Mouse (Mus musculus) frontal cortex, postnatal 25 days (tissue): ENCODE measurements around the gene Mllt6.
A peak's percentile ranks its signal among the peaks of the same experiment; 100 is the strongest.

Experiments
- DNase-seq, 2 experiments: peaks; one replicate each; pipeline ENCODE4 v3.0.0; 2022; ENCODE audit warnings: low spot score in 2 of 2

Gene Mllt6

GRCm38 (mm10) chr11:97668160-97668559, 4.9 kb downstream of the Mllt6 start:
- no peak for DNase-seq

GRCm38 (mm10) chr11:97669268-97669667, 6.1 kb downstream of the Mllt6 start:
- DNase-seq: no peak

- DNase-seq: no peak
Measured at GRCm38 (mm10) chr11:97669829-97670228, 6.6 kb downstream of the Mllt6 start.

GRCm38 (mm10) chr11:97670234-97671176, 7.3 kb downstream of the Mllt6 start:
- DNase-seq: no peak

GRCm38 (mm10) chr11:97671177-97671527, 7.9 kb downstream of the Mllt6 start:
- DNase-seq: no peak

GRCm38 (mm10) chr11:97673148-97673547, 9.9 kb downstream of the Mllt6 start:
- no peak for DNase-seq

- DNase-seq: no peak
Measured at GRCm38 (mm10) chr11:97676050-97676754, 13.0 kb downstream of the Mllt6 start.

- no peak for DNase-seq
Measured at GRCm38 (mm10) chr11:97677381-97677780, 14.2 kb downstream of the Mllt6 start.

- DNase-seq: no peak
Measured at GRCm38 (mm10) chr11:97677842-97678241, 14.6 kb downstream of the Mllt6 start.

- DNase-seq: no peak
Measured at GRCm38 (mm10) chr11:97678301-97678700, 15.1 kb downstream of the Mllt6 start.

- DNase-seq: no peak
Measured at GRCm38 (mm10) chr11:97680430-97680829, 17.2 kb downstream of the Mllt6 start.

GRCm38 (mm10) chr11:97682504-97683055, 19.4 kb downstream of the Mllt6 start:
- DNase-seq: no peak

- no peak for DNase-seq
Measured at GRCm38 (mm10) chr11:97684063-97684680, 21.0 kb downstream of the Mllt6 start.

- DNase-seq: no peak
Measured at GRCm38 (mm10) chr11:97684766-97685165, 21.6 kb downstream of the Mllt6 start.

- peak; percentile 67 to 71 for DNase-seq
Measured at GRCm38 (mm10) chr11:97685613-97686321, 22.6 kb downstream of the Mllt6 start, which contains the start of gene Cisd3. TSS of gene Cisd3 (plus strand) at chr11:97685826.

- DNase-seq: no peak
Measured at GRCm38 (mm10) chr11:97686322-97686908, 23.2 kb downstream of the Mllt6 start.

GRCm38 (mm10) chr11:97687061-97687460, 23.8 kb downstream of the Mllt6 start:
- DNase-seq: no peak

GRCm38 (mm10) chr11:97689861-97690260, 26.6 kb downstream of the Mllt6 start:
- peak in 1 of 2 experiments; percentile 47 for DNase-seq

GRCm38 (mm10) chr11:97694435-97694834, 31.2 kb downstream of the Mllt6 start:
- no peak for DNase-seq

- no peak for DNase-seq
Measured at GRCm38 (mm10) chr11:97694921-97695711, 31.9 kb downstream of the Mllt6 start.
